Mouse (Mus musculus) neural tube, embryonic 12.5 days (tissue): ENCODE data around the gene Uqcrq. TPM values are rescaled to one million over a fixed set of nuclear protein-coding genes. Genes with fewer than 3 reads are reported as not detected.
"Not testable (repeated sequence)": the region's sequence is repeated elsewhere in the genome, so short reads cannot be mapped to it uniquely, and the experiment has no call there.

Source experiments
- ATAC-seq: fragments of 200-750 bp; cut with Nextera tagmentation; 2 replicates; pipeline ENCODE4 v1.8.0; 2017; ENCODE audit warnings: low read depth, mild to moderate bottlenecking, moderate TSS enrichment, moderate library complexity; ENCODE audit not compliant: low FRiP score
- H3K27ac ChIP-seq: fragments of 300-500 bp; sonication (generic); 2 replicates; pipeline ENCODE4 v1.5.1; 2016
- H3K27me3 ChIP-seq: fragments of 300-500 bp; sonication (generic); replicated peaks from 2 replicates; pipeline ENCODE4 v1.6.1; 2016; ENCODE audit warnings: mild to moderate bottlenecking
- H3K36me3 ChIP-seq: fragments of 300-500 bp; sonication (generic); 2 replicates; pipeline ENCODE4 v1.6.1; 2016; ENCODE audit warnings: mild to moderate bottlenecking
- H3K4me1 ChIP-seq: fragments of 300-500 bp; sonication (generic); 2 replicates; pipeline ENCODE4 v1.6.1; 2016
- H3K4me2 ChIP-seq: fragments of 300-500 bp; sonication (generic); replicated peaks from 2 replicates; pipeline ENCODE4 v1.6.1; 2016; ENCODE audit warnings: mild to moderate bottlenecking
- H3K4me3 ChIP-seq: fragments of 300-500 bp; sonication (generic); 2 replicates; pipeline ENCODE4 v1.5.1; 2016
- H3K9ac ChIP-seq: fragments of 300-500 bp; sonication (generic); 2 replicates; pipeline ENCODE4 v1.6.1; 2016; ENCODE audit warnings: mild to moderate bottlenecking
- H3K9me3 ChIP-seq: fragments of 300-500 bp; sonication (generic); 2 replicates; pipeline ENCODE4 v1.6.1; 2016; ENCODE audit warnings: mild to moderate bottlenecking
- WGBS: fragments of 180-500 bp; shearing (Covaris S2); methylation state at CpG from one replicate; pipeline ENCODE4 v1.1.7; 2016; 5-methylcytosine and 5-hydroxymethylcytosine counted together
- polyA plus RNA-seq: library from polyadenylated mRNA; unstranded; fragments of >200 nt; fragmentation: Nextera tagmentation; extraction: Ambion mirVana; gene quantifications from 2 replicates; pipeline ENCODE4 v1.2.1, GENCODE M21; 2016

Gene Uqcrq
- polyA plus RNA-seq, 1 experiment from 2014 or later: 607 TPM

DNA sequence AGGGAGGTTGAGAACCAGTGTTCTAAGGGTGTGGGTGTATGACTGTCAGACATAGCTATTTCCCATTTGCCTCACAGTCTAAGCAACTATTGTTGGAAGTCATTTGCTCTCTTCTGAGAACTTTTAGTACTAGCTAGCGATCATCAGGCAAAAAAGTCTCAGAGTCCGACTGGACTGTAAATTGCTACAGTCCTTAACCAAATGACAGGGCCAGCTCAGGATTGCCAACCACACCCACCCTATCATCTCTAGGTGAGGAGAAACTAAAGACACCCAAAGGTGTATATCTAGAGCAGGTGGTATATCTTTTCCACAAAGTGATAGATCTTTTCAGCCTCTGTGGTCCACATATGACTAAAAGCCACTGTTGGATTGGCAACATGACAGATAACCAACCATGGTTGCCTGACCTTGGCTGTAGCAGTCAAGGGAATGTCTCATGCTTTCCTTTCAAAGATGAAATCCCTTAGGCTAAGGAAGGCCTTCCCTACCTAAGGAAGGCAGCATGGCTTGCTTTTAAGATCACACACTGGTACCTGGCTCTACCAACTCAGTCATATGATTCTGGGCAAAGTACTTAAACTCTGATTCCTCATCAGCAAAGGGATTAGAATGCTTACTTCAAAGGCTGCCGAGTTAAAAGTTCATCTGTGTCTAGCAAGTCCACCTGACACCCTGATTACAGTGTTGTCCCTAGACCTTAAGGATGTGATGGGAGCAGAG lies 2.5 kb downstream of the Uqcrq start:
- no peaks in the 10 kb centered on the region for H3K9me3 ChIP-seq
- no peak overlapping the region for H3K4me2 ChIP-seq
- H3K27ac ChIP-seq: no peak overlapping the region
- 91% methylated on average over 3 of the region's 3 CpGs for WGBS
- peaks cover 8% of the 10 kb centered on the region for H3K4me1 ChIP-seq
- peaks cover 15% of the 10 kb centered on the region for H3K36me3 ChIP-seq
- no peak for ATAC-seq
- no peaks in the 10 kb centered on the region for H3K27me3 ChIP-seq
- H3K4me3 ChIP-seq: no peak overlapping the region
- no peak overlapping the region for H3K9ac ChIP-seq

DNA sequence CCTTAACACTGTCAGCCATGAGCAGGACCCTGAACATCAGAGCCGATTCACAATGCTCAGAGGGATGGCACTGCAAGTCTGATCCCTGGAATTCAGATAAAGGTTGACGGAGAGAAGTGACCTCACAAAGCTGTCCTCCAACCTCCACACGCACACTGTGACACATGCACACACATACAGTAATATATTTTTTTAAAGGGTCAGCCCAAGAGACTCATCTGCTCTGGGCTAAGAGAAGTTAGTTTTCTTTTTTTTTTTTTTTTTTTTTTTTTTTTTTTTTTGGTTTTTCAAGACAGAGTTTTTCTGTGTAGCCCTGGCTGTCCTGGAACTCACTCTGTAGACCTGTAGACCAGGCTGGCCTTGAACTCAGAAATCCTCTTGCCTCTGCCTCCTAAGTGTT lies 3.7 kb downstream of the Uqcrq start:
- H3K4me3 ChIP-seq, H3K4me2 ChIP-seq, H3K27me3 ChIP-seq, H3K9me3 ChIP-seq, H3K27ac ChIP-seq, ATAC-seq, H3K4me1 ChIP-seq, H3K9ac ChIP-seq: not testable (repeated sequence)
- H3K36me3 ChIP-seq: peaks cover 23% of the 10 kb centered on the region
- 87% methylated on average over 3 of the region's 3 CpGs for WGBS

- Histone ChIP-seq H3K9me3 (no peaks in the 10 kb centered on the region), H3K27me3 (no peaks in the 10 kb centered on the region), H3K9ac (no peak overlapping the region), H3K4me1 (peaks cover 8% of the 10 kb centered on the region), H3K4me2 (no peak overlapping the region), H3K36me3 (peaks cover 25% of the 10 kb centered on the region), H3K27ac (no peak overlapping the region), H3K4me3 (no peak overlapping the region)
- 83% methylated on average over 6 of the region's 6 CpGs for WGBS
- no peak for ATAC-seq
These were observed 4.8 kb downstream of the Uqcrq start for GRCm38 (mm10) chr11:53425711-53426255.

DNA sequence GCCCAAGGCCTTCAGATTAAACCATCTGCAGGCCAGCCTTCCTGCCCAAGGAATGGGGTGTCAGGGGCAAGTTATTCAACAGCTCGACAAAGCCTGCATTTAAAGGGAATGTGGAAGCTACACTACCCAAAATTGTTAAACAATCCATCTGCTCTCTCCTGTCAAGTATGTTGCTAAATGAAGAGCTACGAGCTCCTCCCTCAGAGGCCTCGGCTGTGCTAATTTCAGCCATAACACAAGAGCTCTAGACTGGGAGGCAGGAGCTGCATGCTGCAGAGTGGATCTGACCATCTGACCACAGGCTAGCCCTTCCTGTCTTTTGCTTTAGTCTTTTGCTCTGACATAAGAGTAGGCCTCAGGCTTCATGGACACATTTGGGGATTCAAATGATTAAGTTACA lies 5.4 kb downstream of the Uqcrq start:
- H3K4me2 ChIP-seq: no peak overlapping the region
- peaks cover 27% of the 10 kb centered on the region for H3K36me3 ChIP-seq
- peaks cover 8% of the 10 kb centered on the region for H3K4me1 ChIP-seq
- H3K4me3 ChIP-seq: no peak overlapping the region
- ATAC-seq: no peak
- H3K27ac ChIP-seq: no peak overlapping the region
- 72% methylated on average over 3 of the region's 3 CpGs for WGBS
- no peak overlapping the region for H3K9ac ChIP-seq
- H3K9me3 ChIP-seq: no peaks in the 10 kb centered on the region
- no peaks in the 10 kb centered on the region for H3K27me3 ChIP-seq

GRCm38 (mm10) chr11:53424826-53425225 lies 5.8 kb downstream of the Uqcrq start:
- Histone ChIP-seq H3K27ac (no peak overlapping the region), H3K4me2 (no peak overlapping the region), H3K9me3 (no peaks in the 10 kb centered on the region), H3K4me1 (peaks cover 5% of the 10 kb centered on the region), H3K9ac (no peak overlapping the region), H3K36me3 (peaks cover 31% of the 10 kb centered on the region), H3K27me3 (no peaks in the 10 kb centered on the region), H3K4me3 (no peak overlapping the region)
- ATAC-seq: no peak
- 81% methylated on average over 2 of the region's 2 CpGs for WGBS

- 90% methylated on average over 4 of the region's 4 CpGs for whole genome bisulfite sequencing
These were observed 7.6 kb downstream of the Uqcrq start, which contains the start of gene Leap2 for GRCm38 (mm10) chr11:53423036-53423435. TSS of gene Leap2 (minus strand) at chr11:53423170.

GRCm38 (mm10) chr11:53418048-53418447 lies 12.6 kb downstream of the Uqcrq start:
- ATAC-seq: no peak
- H3K4me2 ChIP-seq: no peak overlapping the region
- H3K4me3 ChIP-seq: no peak overlapping the region
- H3K9ac ChIP-seq: no peak overlapping the region
- H3K4me1 ChIP-seq: no peaks in the 10 kb centered on the region
- no peaks in the 10 kb centered on the region for H3K9me3 ChIP-seq
- no peaks in the 10 kb centered on the region for H3K27me3 ChIP-seq
- H3K27ac ChIP-seq: no peak overlapping the region
- peaks cover 71% of the 10 kb centered on the region for H3K36me3 ChIP-seq

More at GRCm38 (mm10) chr11:53423036-53423435, 7.6 kb downstream of the Uqcrq start, which contains the start of gene Leap2:
- H3K9me3 ChIP-seq: no peaks in the 10 kb centered on the region
- H3K4me3 ChIP-seq: no peak within 1 kb of the TSS
- no peak for ATAC-seq
- no peak within 1 kb of the TSS for H3K27ac ChIP-seq
- H3K36me3 ChIP-seq: peaks cover 32% of the 10 kb centered on the region
- H3K27me3 ChIP-seq: no peaks in the 10 kb centered on the region
- H3K9ac ChIP-seq: no peak within 1 kb of the TSS
- H3K4me2 ChIP-seq: no peak within 1 kb of the TSS
- no peaks in the 10 kb centered on the region for H3K4me1 ChIP-seq

GRCm38 (mm10) chr11:53413871-53414270 lies 16.8 kb downstream of the Uqcrq start:
- H3K27ac ChIP-seq: no peak overlapping the region
- peaks cover 85% of the 10 kb centered on the region for H3K36me3 ChIP-seq
- no peak overlapping the region for H3K9ac ChIP-seq
- H3K4me1 ChIP-seq: no peaks in the 10 kb centered on the region
- no peak for ATAC-seq
- no peaks in the 10 kb centered on the region for H3K9me3 ChIP-seq
- H3K27me3 ChIP-seq: no peaks in the 10 kb centered on the region
- H3K4me2 ChIP-seq: no peak overlapping the region
- no peak overlapping the region for H3K4me3 ChIP-seq
- WGBS: 97% methylated on average over 4 of the region's 4 CpGs

GRCm38 (mm10) chr11:53411738-53412137 lies 18.9 kb downstream of the Uqcrq start:
- Histone ChIP-seq H3K27me3 (no peaks in the 10 kb centered on the region), H3K9ac (no peak overlapping the region), H3K4me2 (no peak overlapping the region), H3K9me3 (no peaks in the 10 kb centered on the region), H3K4me1 (no peaks in the 10 kb centered on the region), H3K4me3 (no peak overlapping the region), H3K27ac (no peak overlapping the region), H3K36me3 (peaks cover 83% of the 10 kb centered on the region)
- ATAC-seq: no peak

DNA sequence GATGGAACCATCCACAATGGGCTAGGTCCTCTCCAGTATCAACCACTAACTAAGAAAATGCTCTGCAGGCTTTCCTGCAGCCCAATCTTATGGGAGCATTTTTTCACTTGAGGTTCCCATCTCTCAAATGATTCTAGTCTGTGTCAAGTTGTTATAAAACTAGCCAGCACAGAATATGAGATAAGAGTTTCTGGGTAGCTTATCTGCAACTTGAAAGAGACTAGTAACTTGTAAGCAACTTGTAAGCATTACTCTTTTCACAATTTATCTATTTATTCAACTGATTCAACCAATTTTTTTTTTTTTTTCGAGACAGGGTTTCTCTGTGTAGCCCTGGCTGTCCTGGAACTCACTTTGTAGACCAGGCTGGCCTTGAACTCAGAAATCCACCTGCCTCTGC lies 27.0 kb downstream of the Uqcrq start:
- Histone ChIP-seq H3K4me2 (no peak overlapping the region), H3K27ac (no peak overlapping the region), H3K4me1 (no peaks in the 10 kb centered on the region), H3K36me3 (peaks cover 82% of the 10 kb centered on the region), H3K9me3 (no peaks in the 10 kb centered on the region), H3K27me3 (no peaks in the 10 kb centered on the region), H3K9ac (no peak overlapping the region), H3K4me3 (no peak overlapping the region)
- 87% methylated on average over 1 of the region's 1 CpGs for WGBS
- no peak for ATAC-seq

- Histone ChIP-seq H3K9me3 (no peaks in the 10 kb centered on the region), H3K36me3 (peaks cover 43% of the 10 kb centered on the region), H3K9ac (no peak overlapping the region), H3K27ac (no peak overlapping the region), H3K4me2 (no peak overlapping the region), H3K27me3 (no peaks in the 10 kb centered on the region), H3K4me1 (no peaks in the 10 kb centered on the region), H3K4me3 (no peak overlapping the region)
- WGBS: 83% methylated on average over 1 of the region's 1 CpGs
- no peak for ATAC-seq
These were observed 36.8 kb downstream of the Uqcrq start for GRCm38 (mm10) chr11:53393856-53394255.

- no peak overlapping the region for H3K27ac ChIP-seq
- no peak overlapping the region for H3K9ac ChIP-seq
- no peaks in the 10 kb centered on the region for H3K4me1 ChIP-seq
- 93% methylated on average over 2 of the region's 2 CpGs for WGBS
- no peaks in the 10 kb centered on the region for H3K27me3 ChIP-seq
- H3K36me3 ChIP-seq: peaks cover 15% of the 10 kb centered on the region
- no peaks in the 10 kb centered on the region for H3K9me3 ChIP-seq
- no peak overlapping the region for H3K4me3 ChIP-seq
- ATAC-seq: no peak
- H3K4me2 ChIP-seq: no peak overlapping the region
These were observed 46.7 kb downstream of the Uqcrq start for GRCm38 (mm10) chr11:53383758-53384428.
